Mouse (Mus musculus) MEL (cell line): ENCODE data around the gene Ints12. TPM values are rescaled to one million over a fixed set of nuclear protein-coding genes. Genes with fewer than 3 reads are reported as not detected.

Experiments
- DNase-seq: peaks from one replicate; pipeline ENCODE4 v3.0.0; 2011; ENCODE audit warnings: low read depth, low spot score
- H3K27ac ChIP-seq: 2 replicates; pipeline ENCODE4 v1.5.1; 2012; ENCODE audit warnings: low read depth, mild to moderate bottlenecking, control low read depth, low read length, moderate library complexity; ENCODE audit not compliant: control insufficient read depth
- H3K27me3 ChIP-seq, 2 experiments: fragments of 150-350 bp in 1 of 2; sonication (generic) in 1 of 2; 2 replicates each; pipeline ENCODE4 v1.6.1; 2012; ENCODE audit warnings: low read length in 2 of 2, mild to moderate bottlenecking in 2 of 2, improper control_type of control experiment in 1 of 2, moderate library complexity in 1 of 2; ENCODE audit not compliant: insufficient read depth in 2 of 2, control insufficient read depth in 1 of 2
- H3K36me3 ChIP-seq, 2 experiments: 2 replicates each; pipeline ENCODE4 v1.6.1; 2012 to 2014; ENCODE audit warnings: low read length in 2 of 2, improper control_type of control experiment in 1 of 2, inconsistent platforms in 1 of 2, mild to moderate bottlenecking in 1 of 2; ENCODE audit not compliant: insufficient read depth in 2 of 2, control insufficient read depth in 1 of 2
- H3K4me1 ChIP-seq, 2 experiments: fragments of 150-350 bp in 1 of 2; sonication (generic) in 1 of 2; 2 replicates each; pipeline ENCODE4 v1.6.1; 2012; ENCODE audit warnings: low read length in 2 of 2, improper control_type of control experiment in 1 of 2, mild to moderate bottlenecking in 1 of 2; ENCODE audit not compliant: insufficient read depth in 2 of 2, control insufficient read depth in 1 of 2
- H3K4me3 ChIP-seq, 2 experiments: fragments of 150-350 bp in 1 of 2; sonication (generic) in 1 of 2; 2 replicates each; pipeline ENCODE4 v1.5.1; 2012; ENCODE audit warnings: low read depth in 2 of 2, low read length in 2 of 2, mild to moderate bottlenecking in 2 of 2, moderate library complexity in 2 of 2, control low read depth in 1 of 2, improper control_type of control experiment in 1 of 2; ENCODE audit not compliant: control insufficient read depth in 1 of 2, insufficient read depth in 1 of 2
- H3K79me2 ChIP-seq: 2 replicates; pipeline ENCODE4 v1.6.1; 2012; ENCODE audit warnings: mild to moderate bottlenecking, low read length, moderate library complexity; ENCODE audit not compliant: control insufficient read depth, poor library complexity, insufficient read depth
- H3K9ac ChIP-seq: 2 replicates; pipeline ENCODE4 v1.6.1; 2012; ENCODE audit warnings: low read depth, mild to moderate bottlenecking, control low read depth, low read length, moderate library complexity; ENCODE audit not compliant: control insufficient read depth, poor library complexity, severe bottlenecking
- H3K9me3 ChIP-seq: fragments of 150-350 bp; sonication (generic); replicated peaks from 2 replicates; pipeline ENCODE4 v1.6.1; 2012; ENCODE audit warnings: mild to moderate bottlenecking, low read length, improper control_type of control experiment, moderate library complexity; ENCODE audit not compliant: insufficient read depth
- BHLHE40 ChIP-seq: IDR thresholded peaks from 2 replicates; pipeline ENCODE4 v1.6.1; 2012; ENCODE audit warnings: low read depth, mild to moderate bottlenecking, inconsistent platforms, low read length, improper control_type of control experiment, borderline replicate concordance
- CHD1 ChIP-seq: IDR thresholded peaks from 2 replicates; pipeline ENCODE4 v1.6.1; 2012; ENCODE audit warnings: low read depth, mild to moderate bottlenecking, inconsistent platforms, low read length, improper control_type of control experiment
- CHD2 ChIP-seq: IDR thresholded peaks from 2 replicates; pipeline ENCODE4 v1.6.1; 2011; ENCODE audit warnings: low read length, improper control_type of control experiment
- CTCF ChIP-seq, 3 experiments: IDR thresholded peaks in 2 of 3; conservative IDR thresholded peaks in 1 of 3; 2 replicates each; pipeline ENCODE4 v1.5.1; 2011 to 2012; ENCODE audit warnings: low read length in 3 of 3, low read depth in 2 of 3, mild to moderate bottlenecking in 2 of 3, improper control_type of control experiment in 1 of 3, inconsistent platforms in 1 of 3, mixed read lengths in 1 of 3, moderate library complexity in 1 of 3; ENCODE audit not compliant: control insufficient read depth in 1 of 3, insufficient read depth in 1 of 3, poor library complexity in 1 of 3, severe bottlenecking in 1 of 3
- E2F4 ChIP-seq: IDR thresholded peaks from 2 replicates; pipeline ENCODE4 v1.6.1; 2011; ENCODE audit warnings: low read depth, low read length, improper control_type of control experiment, borderline replicate concordance
- ELF1 ChIP-seq: IDR thresholded peaks from 2 replicates; pipeline ENCODE4 v1.6.1; 2014; ENCODE audit warnings: low read depth, mild to moderate bottlenecking, inconsistent platforms, low read length, improper control_type of control experiment, moderate library complexity
- EP300 ChIP-seq, 2 experiments: IDR thresholded peaks; 2 replicates each; pipeline ENCODE4 v1.6.1; 2011; ENCODE audit warnings: improper control_type of control experiment in 2 of 2, low read length in 2 of 2, low read depth in 1 of 2, mild to moderate bottlenecking in 1 of 2
- GABPA ChIP-seq: IDR thresholded peaks from 2 replicates; pipeline ENCODE4 v1.6.1; 2012; ENCODE audit warnings: low read depth, mild to moderate bottlenecking, inconsistent platforms, low read length, improper control_type of control experiment, moderate library complexity
- GATA1 ChIP-seq: IDR thresholded peaks from 2 replicates; pipeline ENCODE4 v1.6.1; 2011; ENCODE audit warnings: low read depth, low read length, improper control_type of control experiment
- HCFC1 ChIP-seq: IDR thresholded peaks from 2 replicates; pipeline ENCODE4 v1.6.1; 2012; ENCODE audit warnings: low read depth, mild to moderate bottlenecking, inconsistent platforms, low read length, improper control_type of control experiment, moderate library complexity
- JUND ChIP-seq: IDR thresholded peaks from 2 replicates; pipeline ENCODE4 v1.6.1; 2011; ENCODE audit warnings: low read depth, mild to moderate bottlenecking, improper control_type of control experiment, low read length
- KAT2A ChIP-seq: conservative IDR thresholded peaks from 2 replicates; pipeline ENCODE4 v1.6.1; 2012; ENCODE audit warnings: low read depth, low read length, improper control_type of control experiment, inconsistent platforms
- MAFK ChIP-seq: IDR thresholded peaks from 2 replicates; pipeline ENCODE4 v1.6.1; 2011; ENCODE audit warnings: low read depth, mild to moderate bottlenecking, low read length, improper control_type of control experiment, borderline replicate concordance
- MAX ChIP-seq: IDR thresholded peaks from 2 replicates; pipeline ENCODE4 v1.6.1; 2011; ENCODE audit warnings: low read length, improper control_type of control experiment
- MEF2A ChIP-seq: IDR thresholded peaks from 2 replicates; pipeline ENCODE4 v1.6.1; 2014; ENCODE audit warnings: low read depth, mild to moderate bottlenecking, inconsistent platforms, low read length, improper control_type of control experiment; ENCODE audit not compliant: poor library complexity, insufficient replicate concordance, severe bottlenecking; ENCODE audit errors: extremely low read depth
- MXI1 ChIP-seq: IDR thresholded peaks from 2 replicates; pipeline ENCODE4 v1.6.1; 2011; ENCODE audit warnings: mild to moderate bottlenecking, low read depth, low read length, improper control_type of control experiment
- MYB ChIP-seq: IDR thresholded peaks from 2 replicates; pipeline ENCODE4 v1.6.1; 2011; ENCODE audit warnings: mild to moderate bottlenecking, low read depth, low read length, improper control_type of control experiment
- MYC ChIP-seq: IDR thresholded peaks from 2 replicates; pipeline ENCODE4 v1.6.1; 2011; ENCODE audit warnings: low read depth, mild to moderate bottlenecking, low read length, improper control_type of control experiment, moderate library complexity
- NELFE ChIP-seq: IDR thresholded peaks from 2 replicates; pipeline ENCODE4 v1.6.1; 2011; ENCODE audit warnings: low read depth, low read length, improper control_type of control experiment
- NRF1 ChIP-seq: IDR thresholded peaks from 2 replicates; pipeline ENCODE4 v1.6.1; 2014; ENCODE audit warnings: low read depth, mild to moderate bottlenecking, inconsistent platforms, low read length, improper control_type of control experiment, moderate library complexity; ENCODE audit not compliant: poor library complexity, insufficient read depth, severe bottlenecking
- POLR2A ChIP-seq, 2 experiments: IDR thresholded peaks; 2 replicates each; pipeline ENCODE4 v1.6.1; 2011 to 2012; ENCODE audit warnings: low read length in 2 of 2, mild to moderate bottlenecking in 2 of 2, control low read depth in 1 of 2, improper control_type of control experiment in 1 of 2, low read depth in 1 of 2, moderate library complexity in 1 of 2; ENCODE audit not compliant: control insufficient read depth in 1 of 2, insufficient read depth in 1 of 2, poor library complexity in 1 of 2
- POLR2AphosphoS2 ChIP-seq: IDR thresholded peaks from 2 replicates; pipeline ENCODE4 v1.6.1; 2011; ENCODE audit warnings: low read length, improper control_type of control experiment
- POLR2AphosphoS5 ChIP-seq: IDR thresholded peaks from 2 replicates; pipeline ENCODE4 v1.6.1; 2012; ENCODE audit warnings: low read depth, borderline replicate concordance, mild to moderate bottlenecking, inconsistent platforms, low read length, moderate library complexity, mixed read lengths
- RAD21 ChIP-seq: IDR thresholded peaks from 2 replicates; pipeline ENCODE4 v1.6.1; 2011; ENCODE audit warnings: mild to moderate bottlenecking, low read depth, low read length, improper control_type of control experiment
- RCOR1 ChIP-seq: IDR thresholded peaks from 2 replicates; pipeline ENCODE4 v1.6.1; 2012; ENCODE audit warnings: low read depth, mild to moderate bottlenecking, inconsistent platforms, low read length, improper control_type of control experiment
- SIN3A ChIP-seq: IDR thresholded peaks from 2 replicates; pipeline ENCODE4 v1.6.1; 2012; ENCODE audit warnings: low read length, improper control_type of control experiment, inconsistent platforms
- SMC3 ChIP-seq: IDR thresholded peaks from 2 replicates; pipeline ENCODE4 v1.6.1; 2011; ENCODE audit warnings: low read depth, low read length, improper control_type of control experiment
- TBP ChIP-seq: IDR thresholded peaks from 2 replicates; pipeline ENCODE4 v1.8.0; 2011; ENCODE audit warnings: low read depth, low read length, improper control_type of control experiment
- TCF12 ChIP-seq: IDR thresholded peaks from 2 replicates; pipeline ENCODE4 v1.6.1; 2014; ENCODE audit warnings: low read depth, mild to moderate bottlenecking, inconsistent platforms, low read length, improper control_type of control experiment, moderate library complexity
- UBTF ChIP-seq: IDR thresholded peaks from 2 replicates; pipeline ENCODE4 v1.6.1; 2012; ENCODE audit warnings: low read depth, mild to moderate bottlenecking, inconsistent platforms, low read length, improper control_type of control experiment, moderate library complexity, borderline replicate concordance; ENCODE audit not compliant: insufficient read depth
- USF1 ChIP-seq: IDR thresholded peaks from 2 replicates; pipeline ENCODE4 v1.6.1; 2014; ENCODE audit warnings: low read depth, mild to moderate bottlenecking, inconsistent platforms, low read length, improper control_type of control experiment, moderate library complexity
- USF2 ChIP-seq, 2 experiments: IDR thresholded peaks; 2 replicates each; pipeline ENCODE4 v1.6.1; 2011 to 2012; ENCODE audit warnings: improper control_type of control experiment in 2 of 2, low read length in 2 of 2, borderline replicate concordance in 1 of 2, inconsistent platforms in 1 of 2, low read depth in 1 of 2, mild to moderate bottlenecking in 1 of 2; ENCODE audit not compliant: insufficient read depth in 1 of 2
- ZC3H11A ChIP-seq: IDR thresholded peaks from 2 replicates; pipeline ENCODE4 v1.6.1; 2012; ENCODE audit warnings: low read depth, mild to moderate bottlenecking, inconsistent platforms, low read length, improper control_type of control experiment
- ZMIZ1 ChIP-seq: IDR thresholded peaks from 2 replicates; pipeline ENCODE4 v1.6.1; 2012; ENCODE audit warnings: low read depth, mild to moderate bottlenecking, inconsistent platforms, low read length, improper control_type of control experiment, moderate library complexity
- ZNF384 ChIP-seq: IDR thresholded peaks from 2 replicates; pipeline ENCODE4 v1.6.1; 2012; ENCODE audit warnings: low read depth, mild to moderate bottlenecking, inconsistent platforms, low read length, improper control_type of control experiment
- polyA plus RNA-seq, 2 experiments: library from polyadenylated mRNA; stranded (reverse) in 1 of 2; unstranded in 1 of 2; fragments of >175 nt in 1 of 2; fragments of >200 nt in 1 of 2; gene quantifications; 2 replicates each; pipeline versions ENCODE4 v1.2.1 to v1.2.4; 2012; ENCODE audit warnings: low replicate concordance in 2 of 2, low read depth in 1 of 2; ENCODE audit not compliant: insufficient read length in 2 of 2, insufficient read depth in 1 of 2, missing spikeins in 1 of 2
- total RNA-seq: library from RNA; depleted of rRNA; stranded (reverse); fragments of 300-350 nt; gene quantifications from 2 replicates; pipeline ENCODE4 v1.2.3, GENCODE M21; 2012; rRNA removed

Ints12 gene
- 11.0 and 13.8 TPM in 2 replicates for total RNA-seq
- 10 to 100 TPM in 1 of 2 experiments, not detected in 1; 15.2 TPM for polyA plus RNA-seq

- Histone ChIP-seq H3K27me3 (no peaks in the 10 kb centered on the region), H3K9ac (peak within 1 kb of the TSS; percentile 97), H3K27ac (peak within 1 kb of the TSS; percentile 95), H3K4me1 (peaks cover 17 to 19% of the 10 kb centered on the region in 2 experiments), H3K9me3 (no peaks in the 10 kb centered on the region), H3K79me2 (peaks cover 37% of the 10 kb centered on the region), H3K36me3 (peaks cover 0 to 33% of the 10 kb centered on the region in 2 experiments; a peak in 2 of 4 replicates), H3K4me3 (peak within 1 kb of the TSS; percentile 87 to 98)
- peak; percentile 96 for DNase-seq
- TF ChIP-seq NRF1 (0 out of 2 replicates have a peak, but pooled peaks have one; percentile 31), MYB (peak; percentile 44; the same call in 1 of the 2 replicates), MXI1 (peak; percentile 75; the same call in 1 of the 2 replicates), MAFK (no peak), E2F4 (peak; percentile 62; the same call in 1 of the 2 replicates), ZMIZ1 (peak; percentile 88), NELFE (peak; percentile 92), MAX (no peak; the same call in 1 of the 2 replicates), GATA1 (no peak), USF1 (no peak), GABPA (no peak; the same call in 1 of the 2 replicates), RAD21 (no peak), POLR2AphosphoS5 (no peak), CTCF (IDR thresholded peaks at IDR 0.05 in 2 of 3, conservative IDR thresholded peaks at IDR 0.05 in 1 of 3; ENCODE audit: control insufficient read depth in 1 of 3, insufficient read depth in 1 of 3, low read depth in 2 of 3, low read length in 3 of 3, poor library complexity in 1 of 3, severe bottlenecking in 1 of 3) (no peak), HCFC1 (peak; percentile 95), ELF1 (peak; percentile 87), JUND (no peak), POLR2A (IDR thresholded peaks at IDR 0.05; ENCODE audit: control insufficient read depth in 1 of 2, insufficient read depth in 1 of 2, low read depth in 1 of 2, low read length in 2 of 2, poor library complexity in 1 of 2) (peak; percentile 81 to 95; a peak in 3 of 4 replicates), TCF12 (peak; percentile 80), MEF2A (peak; percentile 53; the same call in 1 of the 2 replicates), KAT2A (peak; percentile 64; the same call in 1 of the 2 replicates), RCOR1 (no peak), POLR2AphosphoS2 (peak; percentile 73; the same call in 1 of the 2 replicates), CHD2 (no peak), BHLHE40 (no peak), ZNF384 (no peak), ZC3H11A (no peak), MYC (peak; percentile 90), SIN3A (peak; percentile 92), CHD1 (peak; percentile 62; the same call in 1 of the 2 replicates), TBP (peak; percentile 95), SMC3 (0 out of 2 replicates have a peak, but pooled peaks have one; percentile 3), EP300 (IDR thresholded peaks at IDR 0.05; ENCODE audit: low read depth in 1 of 2, low read length in 2 of 2) (peak in 1 of 2 experiments; percentile 60; a peak in 2 of 4 replicates), USF2 (IDR thresholded peaks at IDR 0.05; ENCODE audit: borderline replicate concordance in 1 of 2, insufficient read depth in 1 of 2, low read depth in 1 of 2, low read length in 2 of 2) (no peak), UBTF (0 out of 2 replicates have a peak, but pooled peaks have one; percentile 24)
Measured at GRCm38 (mm10) chr3:133091664-133092273, at the start of gene Ints12, which contains the start of gene Gstcd. Ints12 (plus strand) TSS chr3:133091840. Gstcd (minus strand) TSS chr3:133092033.
